Mouse (Mus musculus) heart, postnatal 0 days (tissue): Measurements from ENCODE around the gene Zbtb39. TPM values are rescaled to one million over a fixed set of nuclear protein-coding genes. Genes with fewer than 3 reads are reported as not detected.
A peak's percentile ranks its signal among the peaks of the same experiment; 100 is the strongest.
"Not testable (repeated sequence)": the region's sequence is repeated elsewhere in the genome, so short reads cannot be mapped to it uniquely, and the experiment has no call there.

Experiments
- ATAC-seq: fragments of 200-750 bp; cut with Nextera tagmentation; 2 replicates; pipeline ENCODE4 v1.8.0; 2017; ENCODE audit warnings: low read depth, moderate number of reproducible peaks, moderate library complexity; ENCODE audit not compliant: insufficient read depth
- DNase-seq: peaks from one replicate; pipeline ENCODE4 v3.0.0-alpha.2; 2016; ENCODE audit warnings: low spot score
- H3K27ac ChIP-seq: fragments of 300-500 bp; sonication (generic); 2 replicates; pipeline ENCODE4 v1.5.1; 2014; ENCODE audit warnings: low read depth, mild to moderate bottlenecking
- H3K27me3 ChIP-seq: fragments of 300-500 bp; sonication (generic); 2 replicates; pipeline ENCODE4 v1.6.1; 2014; ENCODE audit warnings: low read length, mixed read lengths; ENCODE audit not compliant: control insufficient read depth, insufficient read depth
- H3K36me3 ChIP-seq: fragments of 300-500 bp; sonication (generic); replicated peaks from 2 replicates; pipeline ENCODE4 v1.6.1; 2014; ENCODE audit warnings: low read length, mixed read lengths; ENCODE audit not compliant: control insufficient read depth, insufficient read depth
- H3K4me1 ChIP-seq: fragments of 300-500 bp; sonication (generic); 2 replicates; pipeline ENCODE4 v1.6.1; 2014; ENCODE audit warnings: antibody characterized with exemption; ENCODE audit not compliant: control insufficient read depth, insufficient read depth
- H3K4me2 ChIP-seq: fragments of 300-500 bp; sonication (generic); 2 replicates; pipeline ENCODE4 v1.6.1; 2014; ENCODE audit warnings: low read depth, mild to moderate bottlenecking, low read length, moderate library complexity
- H3K4me3 ChIP-seq: fragments of 300-500 bp; sonication (generic); 2 replicates; pipeline ENCODE4 v1.5.1; 2014; ENCODE audit warnings: low read depth, low read length
- H3K9ac ChIP-seq: fragments of 300-500 bp; sonication (generic); replicated peaks from 2 replicates; pipeline ENCODE4 v1.6.1; 2014; ENCODE audit warnings: low read depth, low read length, mixed read lengths
- H3K9me3 ChIP-seq: fragments of 300-500 bp; sonication (generic); replicated peaks from 2 replicates; pipeline ENCODE4 v1.6.1; 2016; ENCODE audit warnings: low read length; ENCODE audit not compliant: control insufficient read depth
- CTCF ChIP-seq: IDR thresholded peaks from 2 replicates; pipeline ENCODE4 v1.5.1; 2016; ENCODE audit warnings: antibody characterized with exemption, control low read depth, low read depth
- EP300 ChIP-seq: IDR thresholded peaks from 2 replicates; pipeline ENCODE4 v1.6.1; 2016; ENCODE audit warnings: antibody characterized with exemption, low read depth
- WGBS: fragments of 180-500 bp; shearing (Covaris S2); extraction: QIAGEN DNeasy Blood & Tissue Kit; methylation state at CpG from one replicate; pipeline ENCODE4 v1.1.7; 2014; 5-methylcytosine and 5-hydroxymethylcytosine counted together
- polyA plus RNA-seq: library from polyadenylated mRNA; unstranded; fragments of >200 nt; fragmentation: Nextera tagmentation; extraction: Ambion mirVana; gene quantifications from 2 replicates; pipeline ENCODE4 v1.2.1, GENCODE M21; 2015
- total RNA-seq: library from RNA; depleted of rRNA; stranded (reverse); fragments of >200 nt; gene quantifications from 2 replicates; pipeline ENCODE4 v1.2.3, GENCODE M21; 2014; ENCODE audit warnings: low replicate concordance

Gene Zbtb39
- total and polyA plus RNA-seq, 2 experiments from 2014 or later = 0.94 to 5.8 TPM

DNA sequence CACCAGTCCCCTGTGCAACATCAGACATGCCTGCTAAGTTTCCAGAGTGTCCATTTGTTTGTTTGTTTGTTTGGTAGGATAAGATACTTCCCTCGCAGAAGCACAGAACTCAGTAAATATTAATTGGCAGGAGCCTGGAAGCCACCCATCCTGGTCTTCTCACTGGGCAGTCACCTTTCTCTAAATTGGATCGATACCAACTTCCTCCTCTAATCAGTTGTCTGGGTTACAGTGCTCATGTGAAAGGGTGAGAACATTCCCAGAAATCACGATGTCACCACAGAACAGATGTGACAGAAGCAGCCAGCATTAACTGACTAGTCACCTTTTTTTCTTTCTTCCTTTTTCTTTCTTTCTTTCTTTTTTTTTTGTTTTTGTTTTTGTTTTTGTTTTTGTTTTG lies 15.9 kb downstream of the Zbtb39 start:
- Histone ChIP-seq H3K27ac (peak overlapping the region; percentile 54; the same call in 1 of the 2 replicates), H3K9ac (no peak overlapping the region), H3K4me3 (no peak overlapping the region), H3K36me3 (no peaks in the 10 kb centered on the region), H3K27me3 (no peaks in the 10 kb centered on the region), H3K4me2 (no peak overlapping the region), H3K4me1 (peaks cover 11% of the 10 kb centered on the region; the same call in 1 of the 2 replicates), H3K9me3 (no peaks in the 10 kb centered on the region)
- TF ChIP-seq CTCF (no peak), EP300 (no peak)
- ATAC-seq (no peak), DNase-seq (no peak)
- whole genome bisulfite sequencing = 30% methylated on average over 3 of the region's 3 CpGs

DNA sequence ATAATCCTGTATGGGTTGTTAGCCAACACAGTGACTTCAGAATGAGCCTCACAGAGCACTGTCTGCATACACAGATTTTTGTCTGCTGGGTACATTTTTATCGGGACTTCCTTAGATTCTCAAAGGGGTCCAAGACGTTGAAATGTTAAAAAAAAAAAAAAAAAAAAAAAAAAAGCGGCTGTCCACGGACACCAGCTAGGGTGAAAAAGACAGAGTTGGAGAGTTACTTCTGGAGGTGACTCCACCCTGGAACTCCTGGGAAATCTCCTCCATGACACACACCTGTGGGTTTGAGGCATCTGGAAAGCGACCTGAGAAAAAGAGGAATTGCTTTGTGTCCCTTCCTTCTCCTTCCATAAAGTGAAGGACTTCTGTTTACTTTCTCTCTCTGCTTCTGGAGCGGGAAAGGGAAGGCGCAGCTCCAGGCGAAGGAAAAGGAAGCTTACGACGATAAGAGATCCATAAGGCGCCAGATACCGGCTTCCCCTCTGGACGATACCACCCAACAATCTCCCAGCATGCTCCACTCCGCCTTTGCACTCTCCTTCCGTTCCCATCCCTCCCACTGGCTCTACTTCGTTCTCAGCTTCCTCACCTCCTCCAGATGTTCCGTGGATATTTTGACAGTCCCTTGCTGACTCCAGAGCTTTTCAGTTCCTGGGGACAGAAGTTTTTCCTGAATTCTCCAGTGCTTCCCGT lies 16.6 kb downstream of the Zbtb39 start:
- WGBS = 19% methylated on average over 17 of the region's 18 CpGs
- Histone ChIP-seq H3K9ac (no peak overlapping the region), H3K4me1 (peaks cover 11% of the 10 kb centered on the region; the same call in 1 of the 2 replicates), H3K4me3 (peak overlapping the region; percentile 32), H3K4me2 (peak overlapping the region; percentile 57), H3K27ac (peak overlapping the region; percentile 64), H3K9me3 (no peaks in the 10 kb centered on the region), H3K27me3 (no peaks in the 10 kb centered on the region), H3K36me3 (no peaks in the 10 kb centered on the region)
- ATAC-seq (peak; percentile 60), DNase-seq (peak; percentile 65)
- TF ChIP-seq CTCF = no peak
- TF ChIP-seq EP300 = no peak

DNA sequence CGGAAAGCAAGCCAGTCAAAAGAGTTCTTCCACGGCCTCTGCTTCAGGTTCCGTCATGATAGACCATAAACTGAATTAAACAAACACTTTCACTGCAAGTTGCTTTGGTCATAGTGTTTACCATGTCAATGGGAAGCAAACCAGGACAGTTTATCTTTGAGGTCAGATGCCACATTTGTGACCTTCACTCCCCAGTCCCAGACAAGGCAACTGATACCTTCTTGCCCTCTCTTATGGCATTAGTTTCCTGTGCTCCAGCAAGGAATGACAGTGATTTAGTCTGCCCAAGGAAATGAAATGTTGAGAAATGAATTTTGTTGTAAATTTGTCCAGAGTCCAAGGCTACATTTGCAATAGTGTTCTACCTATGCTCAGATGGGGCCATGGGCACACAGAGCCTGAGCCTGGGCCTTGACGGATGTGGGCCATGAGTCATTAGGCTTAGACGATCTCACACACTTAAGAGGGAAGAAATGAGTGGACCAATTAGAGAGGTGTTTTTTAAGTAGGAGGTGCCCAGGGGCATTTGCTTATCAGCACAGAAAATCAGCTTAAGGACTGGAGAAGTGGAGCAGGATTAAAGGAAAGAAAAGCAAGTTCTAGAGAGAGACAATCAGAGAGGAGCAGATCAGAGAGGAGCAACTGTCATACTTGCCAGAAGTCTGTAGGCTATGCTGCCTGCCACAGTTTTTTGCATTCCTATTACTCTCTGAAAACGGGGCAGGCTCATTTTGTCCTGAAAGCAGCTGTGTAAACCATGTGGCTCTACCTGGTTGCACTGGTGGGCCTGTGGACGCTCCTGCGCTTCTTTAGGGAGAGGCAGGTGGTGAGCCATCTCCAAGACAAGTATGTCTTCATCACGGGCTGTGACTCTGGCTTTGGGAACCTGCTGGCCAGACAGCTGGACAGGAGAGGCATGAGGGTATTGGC lies 20.1 kb downstream of the Zbtb39 start, which contains the start of the genes Rdh1 and Rdh16f1:
Gene Rdh1 (plus strand): TSS at position 541 of the 930 bp plus-strand sequence.
Gene Rdh16f1 (plus strand): TSS at position 607 of the 930 bp plus-strand sequence.
- H3K27me3 ChIP-seq = no peaks in the 10 kb centered on the region

DNA sequence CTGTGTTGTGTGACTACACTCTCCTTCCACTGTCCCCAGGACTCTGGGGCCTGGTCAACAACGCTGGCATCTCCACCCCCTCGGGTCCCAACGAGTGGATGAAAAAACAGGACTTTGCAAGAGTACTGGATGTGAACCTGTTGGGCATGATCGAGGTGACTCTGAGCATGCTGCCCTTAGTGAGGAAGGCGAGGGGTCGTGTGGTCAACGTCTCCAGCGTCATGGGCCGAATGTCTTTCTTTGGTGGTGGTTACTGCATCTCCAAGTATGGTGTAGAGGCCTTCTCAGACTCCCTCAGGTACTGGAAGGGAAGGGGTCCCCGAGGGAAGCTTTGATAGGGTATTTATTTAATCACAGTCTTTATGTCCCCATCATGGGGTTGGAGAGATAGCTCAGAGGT lies 23.6 kb downstream of the Zbtb39 start:
- not testable (repeated sequence) for H3K9ac ChIP-seq, ATAC-seq, H3K9me3 ChIP-seq, H3K36me3 ChIP-seq, H3K4me3 ChIP-seq, DNase-seq, H3K27ac ChIP-seq, H3K27me3 ChIP-seq, H3K4me2 ChIP-seq, H3K4me1 ChIP-seq
- 77% methylated on average over 10 of the region's 10 CpGs for WGBS

More for the DNA sequence above, 20.1 kb downstream of the Zbtb39 start, which contains the start of the genes Rdh1 and Rdh16f1:
- no peak within 1 kb of the TSS for H3K4me3 ChIP-seq
- H3K4me2 ChIP-seq = no peak within 1 kb of the TSS
- no peak for DNase-seq
- H3K4me1 ChIP-seq = peaks cover 11% of the 10 kb centered on the region; the same call in 1 of the 2 replicates
- no peak within 1 kb of the TSS for H3K9ac ChIP-seq
- no peak for ATAC-seq
- H3K9me3 ChIP-seq = no peaks in the 10 kb centered on the region
- WGBS = 57% methylated on average over 9 of the region's 9 CpGs
- no peak for TF ChIP-seq CTCF
- TF ChIP-seq EP300 = no peak
- no peak within 1 kb of the TSS for H3K27ac ChIP-seq
- H3K36me3 ChIP-seq = no peaks in the 10 kb centered on the region

DNA sequence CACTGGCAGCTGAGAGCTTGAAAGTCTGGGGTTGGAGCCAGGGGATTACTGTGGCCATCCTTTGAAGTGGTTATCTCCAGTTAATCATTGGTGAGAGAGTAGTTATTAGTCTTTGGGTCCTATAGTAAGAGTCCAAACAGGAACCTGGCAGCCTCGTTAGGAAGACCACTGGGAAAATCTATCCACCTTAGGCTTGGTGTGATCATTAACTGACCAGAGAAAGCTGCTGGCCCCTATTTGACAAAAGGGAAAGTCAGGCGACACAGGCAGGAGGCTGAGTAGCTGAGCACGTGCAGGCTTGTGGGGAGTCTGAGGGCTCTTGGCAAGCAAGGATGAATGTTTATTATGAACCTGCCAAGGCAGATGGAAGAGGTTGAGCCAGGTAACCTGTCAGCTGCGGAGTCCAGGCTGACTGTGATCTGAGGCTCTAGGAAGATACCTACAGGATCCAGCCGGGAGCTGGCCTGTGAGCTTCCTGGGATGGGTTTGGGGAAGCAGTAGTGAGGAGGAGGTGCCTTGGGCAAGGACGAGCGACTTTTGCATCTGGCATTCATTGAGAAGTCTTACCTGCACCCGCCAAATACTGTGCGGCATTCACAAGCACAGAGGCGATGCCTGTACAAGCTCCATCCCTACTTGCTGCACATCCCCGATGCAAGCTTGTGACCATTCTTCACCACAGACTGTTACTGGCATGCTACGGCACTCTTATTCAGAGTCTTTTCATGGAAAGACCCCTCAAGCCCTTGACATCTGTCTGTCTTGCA lies 24.8 kb downstream of the Zbtb39 start:
- H3K27me3 ChIP-seq = no peaks in the 10 kb centered on the region
- H3K36me3 ChIP-seq = no peaks in the 10 kb centered on the region
- no peak overlapping the region for H3K4me2 ChIP-seq
- ATAC-seq (no peak), DNase-seq (no peak)
- H3K9me3 ChIP-seq = no peaks in the 10 kb centered on the region
- H3K4me1 ChIP-seq = no peaks in the 10 kb centered on the region
- no peak overlapping the region for H3K9ac ChIP-seq
- H3K4me3 ChIP-seq = no peak overlapping the region
- WGBS = 66% methylated on average over 12 of the region's 12 CpGs
- no peak overlapping the region for H3K27ac ChIP-seq
- TF ChIP-seq EP300 (no peak), CTCF (no peak)
